Mouse (Mus musculus) heart, postnatal 0 days (tissue): ENCODE results near the gene S100a8.

Experiments
- CTCF ChIP-seq: IDR thresholded peaks from 2 replicates; pipeline ENCODE4 v1.5.1; 2016; ENCODE audit warnings: antibody characterized with exemption, control low read depth, low read depth
- EP300 ChIP-seq: IDR thresholded peaks from 2 replicates; pipeline ENCODE4 v1.6.1; 2016; ENCODE audit warnings: antibody characterized with exemption, low read depth

- TF ChIP-seq CTCF: no peak
- TF ChIP-seq EP300: no peak
Observed at GRCm38 (mm10) chr3:90631984-90632383, 36.8 kb upstream of the S100a8 start.
